Mouse (Mus musculus) kidney, postnatal 36 days (tissue): Measurements from ENCODE around the gene Il25.
A peak's percentile ranks its signal among the peaks of the same experiment; 100 is the strongest.

Experiments used
- DNase-seq, 2 experiments: peaks; one replicate each; pipeline ENCODE4 v3.0.0; 2021 to 2022; ENCODE audit warnings: mixed read lengths in 2 of 2

Gene Il25

GRCm38 (mm10) chr14:54932645-54933150, at the start of gene Il25:
Gene Il25 (plus strand): TSS chr14:54932695.
- no peak for DNase-seq

- peak; percentile 90 to 95 for DNase-seq
Measured at GRCm38 (mm10) chr14:54883154-54884021, 49.1 kb upstream of the Il25 start, which contains the start of the genes Bcl2l2 and Gm20521. Gene Bcl2l2 (plus strand): TSS chr14:54883377. Gene Gm20521 (plus strand): TSS chr14:54883441.

- DNase-seq = peak in 1 of 2 experiments; percentile 29
Measured at GRCm38 (mm10) chr14:54884022-54884712, 48.3 kb upstream of the Il25 start.

- no peak for DNase-seq
Measured at GRCm38 (mm10) chr14:54885309-54885708, 47.2 kb upstream of the Il25 start.

- no peak for DNase-seq
Measured at GRCm38 (mm10) chr14:54892200-54892599, 40.3 kb upstream of the Il25 start, which contains the start of gene Pabpn1. Gene Pabpn1 (plus strand): TSS chr14:54892500.

- peak; percentile 96 to 99 for DNase-seq
Measured at GRCm38 (mm10) chr14:54893651-54894181, 38.8 kb upstream of the Il25 start.

GRCm38 (mm10) chr14:54894296-54895151, 38.0 kb upstream of the Il25 start:
- peak; percentile 58 to 79 for DNase-seq

GRCm38 (mm10) chr14:54897445-54897844, 35.0 kb upstream of the Il25 start:
- DNase-seq = no peak

- DNase-seq = peak; percentile 81 to 84
Measured at GRCm38 (mm10) chr14:54900383-54900782, 32.1 kb upstream of the Il25 start.

- no peak for DNase-seq
Measured at GRCm38 (mm10) chr14:54903641-54904040, 28.9 kb upstream of the Il25 start.

GRCm38 (mm10) chr14:54908682-54909081, 23.8 kb upstream of the Il25 start:
- no peak for DNase-seq

GRCm38 (mm10) chr14:54912109-54912850, 20.2 kb upstream of the Il25 start:
- no peak for DNase-seq

GRCm38 (mm10) chr14:54912886-54913285, 19.6 kb upstream of the Il25 start, which contains the start of gene Slc22a17:
Gene Slc22a17 (minus strand): TSS chr14:54913132.
- DNase-seq = peak; percentile 66 to 81

GRCm38 (mm10) chr14:54913343-54913742, 19.2 kb upstream of the Il25 start:
- DNase-seq = no peak

- DNase-seq = no peak
Measured at GRCm38 (mm10) chr14:54920076-54920685, 12.3 kb upstream of the Il25 start.

- DNase-seq = no peak
Measured at GRCm38 (mm10) chr14:54924641-54925348, 7.7 kb upstream of the Il25 start.

GRCm38 (mm10) chr14:54925349-54926342, 6.8 kb upstream of the Il25 start, which contains the start of gene Efs:
Gene Efs (minus strand): TSS chr14:54926126.
- peak; percentile 33 to 73 for DNase-seq

- DNase-seq = peak in 1 of 2 experiments; percentile 35
Measured at GRCm38 (mm10) chr14:54926401-54927158, 5.9 kb upstream of the Il25 start.
